Mouse (Mus musculus): Measurements from ENCODE around the gene Lyz2. TPM values are rescaled to one million over a fixed set of nuclear protein-coding genes. Genes with fewer than 3 reads are reported as not detected.
A peak's percentile ranks its signal among the peaks of the same experiment; 100 is the strongest.
"Not testable (repeated sequence)": the region's sequence is repeated elsewhere in the genome, so short reads cannot be mapped to it uniquely, and the experiment has no call there.

Gene Lyz2
- polyA plus RNA-seq, 1 experiment from 2014 or later: 69.7 TPM

DNA sequence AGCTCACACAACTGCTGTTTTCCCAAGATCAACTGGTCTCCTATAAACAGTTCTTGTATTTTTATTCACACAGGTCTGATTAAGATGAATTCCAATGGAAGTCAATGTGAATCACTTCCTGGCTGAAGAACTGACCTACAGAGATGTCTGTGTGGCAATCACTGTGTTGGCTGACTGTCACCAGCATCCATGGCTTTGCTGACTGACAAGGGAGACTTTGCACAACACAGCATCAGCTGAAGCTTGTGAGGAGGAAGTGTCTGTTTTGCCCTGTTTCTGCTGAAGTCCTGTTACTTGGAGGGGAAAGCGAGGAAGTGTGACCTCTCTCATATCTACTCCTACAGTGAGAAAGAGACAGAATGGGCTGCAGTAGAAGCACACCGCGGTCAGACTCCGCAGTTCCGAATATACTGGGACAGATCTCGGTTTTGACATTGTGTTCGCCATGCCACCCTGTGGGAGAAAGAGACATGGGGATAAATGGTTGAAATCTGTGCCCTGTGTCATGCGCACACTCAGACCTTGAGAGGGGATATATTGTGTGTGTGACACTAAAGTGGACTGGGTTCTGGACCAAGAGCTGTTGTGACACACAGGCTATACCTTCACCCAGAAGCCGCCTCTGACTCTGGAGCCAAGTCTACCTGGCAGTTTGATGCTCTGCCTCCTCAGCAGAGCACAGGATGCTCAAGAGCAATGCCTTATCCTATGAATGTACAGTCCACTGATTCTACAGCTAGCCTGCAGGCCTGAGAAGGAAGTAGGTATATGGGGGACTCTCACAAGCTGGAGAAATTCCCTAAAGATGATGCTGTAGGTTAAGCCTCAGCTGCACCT, 6.3 kb upstream of the Lyz2 start:
- no peak for ATAC-seq (replicated peaks; ENCODE audit: low FRiP score, low TSS enrichment, low read depth)
- H3K9ac ChIP-seq (ENCODE audit: low read length): no peak overlapping the region
- no peaks in the 10 kb centered on the region for H3K4me1 ChIP-seq (replicated peaks; ENCODE audit: control insufficient read depth, insufficient read depth, low read length)
- 94% methylated on average over 9 of the region's 9 CpGs for WGBS
- H3K4me3 ChIP-seq (ENCODE audit: low read depth, low read length): no peak overlapping the region
- no peaks in the 10 kb centered on the region for H3K36me3 ChIP-seq (ENCODE audit: control insufficient read depth, insufficient read depth, low read length)
- H3K27ac ChIP-seq (ENCODE audit: low read depth): no peak overlapping the region
- H3K27me3 ChIP-seq (replicated peaks; ENCODE audit: control insufficient read depth, insufficient read depth, low read length): no peaks in the 10 kb centered on the region
- no peak overlapping the region for H3K4me2 ChIP-seq (ENCODE audit: low read length)
- H3K9me3 ChIP-seq (ENCODE audit: control insufficient read depth, low read length): no peaks in the 10 kb centered on the region
- no peak for DNase-seq (ENCODE audit: low spot score)

DNA sequence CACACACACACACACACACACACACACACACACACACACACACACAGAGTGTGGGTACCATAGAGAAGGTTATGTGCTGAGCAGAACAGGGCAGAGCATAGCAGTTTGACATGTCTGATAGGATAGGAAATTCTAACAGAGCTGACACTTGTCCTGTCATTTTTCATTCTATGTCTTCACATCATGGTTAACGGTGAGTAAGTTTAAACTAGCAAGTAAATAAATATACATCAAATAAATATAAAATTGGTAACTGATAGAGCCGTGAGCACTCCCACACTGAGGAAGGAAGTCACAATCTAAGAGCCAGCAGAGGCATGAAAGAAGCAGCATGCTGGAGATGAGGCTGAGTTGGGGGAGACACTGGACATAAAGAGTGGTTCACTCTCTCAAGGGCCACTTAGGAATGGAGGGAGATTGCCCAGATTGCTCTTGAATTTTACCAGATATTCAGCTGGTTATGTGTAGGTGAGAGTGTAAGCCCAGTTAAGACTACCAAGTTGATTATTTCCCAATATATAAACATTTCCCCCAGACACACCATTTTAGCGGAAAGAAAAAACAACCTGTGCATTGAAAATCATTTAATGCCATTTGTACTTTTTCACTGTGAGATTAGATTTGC, 5.2 kb upstream of the Lyz2 start:
- Histone ChIP-seq H3K9me3 (ENCODE audit: control insufficient read depth, low read length) (no peaks in the 10 kb centered on the region), H3K27me3 (replicated peaks; ENCODE audit: control insufficient read depth, insufficient read depth, low read length) (no peaks in the 10 kb centered on the region), H3K9ac (ENCODE audit: low read length) (no peak overlapping the region), H3K4me3 (ENCODE audit: low read depth, low read length) (no peak overlapping the region), H3K27ac (ENCODE audit: low read depth) (no peak overlapping the region), H3K4me1 (replicated peaks; ENCODE audit: control insufficient read depth, insufficient read depth, low read length) (no peaks in the 10 kb centered on the region), H3K36me3 (ENCODE audit: control insufficient read depth, insufficient read depth, low read length) (no peaks in the 10 kb centered on the region), H3K4me2 (ENCODE audit: low read length) (no peak overlapping the region)
- WGBS: 72% methylated on average over 3 of the region's 3 CpGs
- ATAC-seq (replicated peaks; ENCODE audit: low FRiP score, low TSS enrichment, low read depth) (no peak), DNase-seq (ENCODE audit: low spot score) (no peak)

DNA sequence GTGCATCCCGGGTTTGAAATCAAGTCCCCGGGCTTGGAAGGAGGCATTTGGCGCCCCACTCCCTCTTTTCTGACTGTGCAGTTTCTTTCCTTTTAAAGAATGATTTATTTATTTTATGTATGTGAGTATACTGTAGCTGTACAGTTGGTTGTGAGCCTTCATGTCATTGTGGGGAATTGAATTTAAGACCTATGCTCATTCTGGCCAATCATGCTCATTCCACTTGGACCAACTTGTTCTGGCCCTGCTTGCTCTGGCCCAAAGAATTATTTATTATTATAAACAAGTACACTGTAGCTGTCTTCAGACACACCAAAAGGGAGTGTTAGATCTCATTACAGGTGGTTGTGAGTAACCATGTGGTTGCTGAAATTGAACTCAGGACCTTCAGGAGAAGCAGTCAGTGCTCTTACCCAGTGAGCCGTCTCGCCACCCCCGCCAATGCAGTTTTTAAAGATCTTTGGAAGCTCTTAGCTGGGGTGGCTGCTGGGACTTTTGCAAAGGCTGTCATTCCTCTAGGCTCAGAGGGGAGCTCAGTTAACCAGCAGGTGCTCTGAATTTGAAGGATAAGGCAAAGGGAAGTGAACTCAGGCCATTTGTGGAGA, 4.3 kb upstream of the Lyz2 start:
- Histone ChIP-seq H3K4me3 (ENCODE audit: low read depth, low read length) (no peak overlapping the region), H3K27ac (ENCODE audit: low read depth) (no peak overlapping the region), H3K9ac (ENCODE audit: low read length) (no peak overlapping the region), H3K4me2 (ENCODE audit: low read length) (no peak overlapping the region), H3K9me3 (ENCODE audit: control insufficient read depth, low read length) (no peaks in the 10 kb centered on the region), H3K4me1 (replicated peaks; ENCODE audit: control insufficient read depth, insufficient read depth, low read length) (no peaks in the 10 kb centered on the region; the same call in 1 of the 2 replicates), H3K27me3 (replicated peaks; ENCODE audit: control insufficient read depth, insufficient read depth, low read length) (no peaks in the 10 kb centered on the region), H3K36me3 (ENCODE audit: control insufficient read depth, insufficient read depth, low read length) (no peaks in the 10 kb centered on the region)
- WGBS: 87% methylated on average over 6 of the region's 6 CpGs
- ATAC-seq (replicated peaks; ENCODE audit: low FRiP score, low TSS enrichment, low read depth) (no peak), DNase-seq (ENCODE audit: low spot score) (no peak)

DNA sequence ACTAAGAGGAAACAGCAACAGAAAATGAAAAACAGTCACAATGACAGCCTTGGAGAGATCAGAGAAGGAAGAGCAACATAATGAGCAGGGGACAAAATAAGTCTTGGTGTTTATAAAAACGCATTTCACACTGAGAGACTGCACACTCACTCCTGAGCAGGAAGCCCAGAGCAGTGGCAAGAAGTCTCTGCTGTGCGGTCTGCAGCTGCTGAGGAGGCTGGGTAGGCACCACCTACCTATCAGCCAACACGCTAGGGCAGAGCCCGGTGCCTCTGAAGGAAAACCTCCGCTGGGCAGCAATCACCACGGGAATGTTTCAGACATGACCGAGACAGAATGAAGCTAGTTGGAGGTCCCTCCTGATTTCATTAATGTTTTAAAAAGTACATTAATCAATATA, 3.5 kb upstream of the Lyz2 start:
- H3K27ac ChIP-seq (ENCODE audit: low read depth); H3K9ac ChIP-seq (ENCODE audit: low read length); H3K4me3 ChIP-seq (ENCODE audit: low read depth, low read length); H3K36me3 ChIP-seq (ENCODE audit: control insufficient read depth, insufficient read depth, low read length); DNase-seq (ENCODE audit: low spot score); H3K4me1 ChIP-seq (replicated peaks; ENCODE audit: control insufficient read depth, insufficient read depth, low read length); H3K27me3 ChIP-seq (replicated peaks; ENCODE audit: control insufficient read depth, insufficient read depth, low read length); ATAC-seq (replicated peaks; ENCODE audit: low FRiP score, low TSS enrichment, low read depth); H3K9me3 ChIP-seq (ENCODE audit: control insufficient read depth, low read length); H3K4me2 ChIP-seq (ENCODE audit: low read length): not testable (repeated sequence)
- WGBS: 74% methylated on average over 3 of the region's 7 CpGs

DNA sequence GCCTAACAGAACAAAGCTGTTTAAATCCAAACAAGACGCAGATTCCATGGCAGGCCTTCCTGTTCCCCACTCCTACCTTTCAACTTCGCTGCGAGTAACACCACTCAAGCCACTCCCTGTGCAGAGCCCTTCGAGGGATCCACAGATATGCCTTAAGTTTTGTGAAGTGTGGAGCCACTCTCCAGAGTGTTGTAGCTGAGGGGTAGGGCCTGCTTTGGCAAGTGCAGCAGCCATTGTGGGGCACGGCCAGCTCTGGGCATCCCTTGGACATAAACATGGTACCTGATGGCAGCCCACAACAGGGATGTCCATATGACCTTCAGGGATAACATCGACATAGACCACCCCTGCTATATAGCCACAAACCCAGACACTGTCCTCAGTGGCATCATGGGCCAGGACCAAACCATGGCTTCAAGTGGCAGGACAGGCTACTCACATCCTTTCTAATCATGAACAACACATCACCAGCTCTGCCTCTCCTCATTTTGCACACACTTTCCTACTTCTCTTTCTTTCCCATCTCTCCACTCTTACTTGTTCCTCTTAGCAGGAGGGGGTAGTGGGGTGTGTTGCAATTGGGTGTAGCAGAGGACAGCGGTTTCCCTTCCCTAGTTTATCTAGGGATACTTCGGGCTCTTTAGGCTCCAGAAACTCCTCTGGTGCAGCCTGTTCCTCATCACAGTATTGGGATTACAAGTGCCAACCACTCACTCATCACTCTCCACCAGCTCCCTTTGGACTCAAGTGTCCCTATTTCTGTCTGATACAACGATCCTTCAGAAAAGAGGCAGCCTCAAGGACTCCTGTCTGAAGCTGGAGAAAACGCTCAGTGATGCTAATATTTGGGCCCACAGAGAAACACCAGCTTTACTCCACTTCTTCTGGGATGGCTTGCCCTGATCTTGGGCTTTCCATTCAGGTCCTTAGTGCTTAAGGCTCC, 2.7 kb upstream of the Lyz2 start:
- no peaks in the 10 kb centered on the region for H3K27me3 ChIP-seq (replicated peaks; ENCODE audit: control insufficient read depth, insufficient read depth, low read length)
- no peak overlapping the region for H3K27ac ChIP-seq (ENCODE audit: low read depth)
- DNase-seq (ENCODE audit: low spot score) (no peak), ATAC-seq (replicated peaks; ENCODE audit: low FRiP score, low TSS enrichment, low read depth) (no peak)
- no peak overlapping the region for H3K9ac ChIP-seq (ENCODE audit: low read length)
- H3K4me1 ChIP-seq (replicated peaks; ENCODE audit: control insufficient read depth, insufficient read depth, low read length): no peaks in the 10 kb centered on the region; the same call in 1 of the 2 replicates
- no peaks in the 10 kb centered on the region for H3K9me3 ChIP-seq (ENCODE audit: control insufficient read depth, low read length)
- H3K4me2 ChIP-seq (ENCODE audit: low read length): no peak overlapping the region
- no peaks in the 10 kb centered on the region for H3K36me3 ChIP-seq (ENCODE audit: control insufficient read depth, insufficient read depth, low read length)
- WGBS: 80% methylated on average over 10 of the region's 10 CpGs
- H3K4me3 ChIP-seq (ENCODE audit: low read depth, low read length): no peak overlapping the region

DNA sequence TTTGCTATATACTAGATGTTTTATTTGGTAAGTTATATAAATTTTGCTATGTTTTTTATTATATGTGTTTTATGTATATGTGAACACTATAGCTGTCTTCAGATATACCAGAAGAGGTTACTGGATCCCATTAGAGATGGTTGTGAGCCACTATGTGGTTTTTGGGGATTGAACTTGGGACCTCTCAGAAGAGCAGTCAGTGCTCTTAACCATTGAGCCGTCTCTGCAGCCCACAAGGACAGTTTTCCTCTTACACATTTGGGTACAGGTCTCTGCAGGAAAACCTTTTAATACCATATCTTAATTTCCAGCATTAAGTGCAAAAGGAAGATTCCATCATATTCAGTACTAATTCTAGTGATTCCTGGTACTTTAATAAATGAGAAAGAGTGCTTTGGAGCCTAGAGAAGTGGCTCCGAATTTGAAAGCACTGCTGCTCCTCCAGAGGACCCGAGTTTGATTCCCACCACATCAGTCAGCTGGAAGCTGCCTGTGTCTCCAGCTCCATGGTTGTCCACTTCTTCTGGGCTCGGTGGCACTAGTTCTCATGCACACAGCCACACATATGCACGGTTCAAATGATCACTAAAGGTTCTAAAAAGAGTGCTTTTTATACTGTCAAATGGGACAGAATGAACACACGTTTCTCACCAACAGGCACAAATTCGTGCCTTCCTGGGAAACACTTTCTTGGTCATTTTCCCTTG, 1.9 kb upstream of the Lyz2 start:
- Histone ChIP-seq H3K27ac (ENCODE audit: low read depth) (no peak overlapping the region), H3K4me3 (ENCODE audit: low read depth, low read length) (no peak overlapping the region), H3K36me3 (ENCODE audit: control insufficient read depth, insufficient read depth, low read length) (no peaks in the 10 kb centered on the region), H3K27me3 (replicated peaks; ENCODE audit: control insufficient read depth, insufficient read depth, low read length) (no peaks in the 10 kb centered on the region), H3K4me1 (replicated peaks; ENCODE audit: control insufficient read depth, insufficient read depth, low read length) (no peaks in the 10 kb centered on the region; the same call in 1 of the 2 replicates), H3K9ac (ENCODE audit: low read length) (no peak overlapping the region), H3K4me2 (ENCODE audit: low read length) (no peak overlapping the region), H3K9me3 (ENCODE audit: control insufficient read depth, low read length) (no peaks in the 10 kb centered on the region)
- DNase-seq (ENCODE audit: low spot score) (no peak), ATAC-seq (replicated peaks; ENCODE audit: low FRiP score, low TSS enrichment, low read depth) (no peak)
- 81% methylated on average over 7 of the region's 7 CpGs for WGBS

DNA sequence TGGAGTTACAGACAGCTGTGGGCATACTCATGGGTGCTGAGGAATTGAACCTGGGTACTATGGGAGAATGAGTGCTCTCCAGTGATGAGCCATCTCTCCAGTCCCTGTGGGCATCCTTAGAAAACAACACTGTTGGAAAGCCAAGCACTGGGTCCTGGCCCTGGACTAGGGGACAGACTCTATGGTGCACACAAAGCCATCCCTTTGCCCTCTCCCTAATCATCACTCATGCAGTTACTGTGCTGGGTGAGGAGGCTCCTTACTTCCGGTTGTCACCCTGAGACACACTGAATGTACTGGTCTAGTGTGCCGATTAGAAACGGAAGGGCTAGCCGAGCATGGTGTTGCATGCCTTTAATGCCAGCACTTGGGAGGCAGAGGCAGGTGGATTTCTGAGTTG, 1.1 kb upstream of the Lyz2 start:
- 76% methylated on average over 4 of the region's 4 CpGs for WGBS
- not testable (repeated sequence) for H3K9ac ChIP-seq (ENCODE audit: low read length); H3K27ac ChIP-seq (ENCODE audit: low read depth); DNase-seq (ENCODE audit: low spot score); H3K4me3 ChIP-seq (ENCODE audit: low read depth, low read length); H3K9me3 ChIP-seq (ENCODE audit: control insufficient read depth, low read length); H3K27me3 ChIP-seq (replicated peaks; ENCODE audit: control insufficient read depth, insufficient read depth, low read length); ATAC-seq (replicated peaks; ENCODE audit: low FRiP score, low TSS enrichment, low read depth); H3K4me1 ChIP-seq (replicated peaks; ENCODE audit: control insufficient read depth, insufficient read depth, low read length); H3K36me3 ChIP-seq (ENCODE audit: control insufficient read depth, insufficient read depth, low read length); H3K4me2 ChIP-seq (ENCODE audit: low read length)

DNA sequence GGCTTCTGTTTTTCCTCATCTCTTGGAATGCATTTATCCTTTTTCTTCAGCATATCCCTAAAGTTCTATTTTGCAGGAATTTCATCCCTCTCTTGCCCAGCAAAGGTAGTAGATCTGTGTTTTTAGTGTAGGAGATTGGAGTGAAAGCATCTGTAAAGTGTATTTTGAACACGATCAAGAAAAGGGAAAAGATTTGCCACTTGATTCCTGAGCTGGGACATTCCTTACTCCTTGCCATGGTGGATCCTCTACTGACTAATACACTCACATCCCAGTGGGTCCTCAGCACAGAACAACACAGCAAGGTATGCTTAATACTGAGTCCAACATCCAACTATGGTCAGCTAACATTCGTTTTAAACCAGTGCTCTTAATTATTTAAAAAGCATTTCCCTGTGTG, 430 bp upstream of the Lyz2 start:
- no peaks in the 10 kb centered on the region for H3K9me3 ChIP-seq (ENCODE audit: control insufficient read depth, low read length)
- 63% methylated on average over 2 of the region's 2 CpGs for WGBS
- peak overlapping the region; percentile 63 for H3K27ac ChIP-seq (ENCODE audit: low read depth)

More for the DNA sequence above, 430 bp upstream of the Lyz2 start:
- no peak overlapping the region for H3K4me3 ChIP-seq (ENCODE audit: low read depth, low read length)
- H3K36me3 ChIP-seq (ENCODE audit: control insufficient read depth, insufficient read depth, low read length): no peaks in the 10 kb centered on the region
- no peaks in the 10 kb centered on the region; the same call in 1 of the 2 replicates for H3K4me1 ChIP-seq (replicated peaks; ENCODE audit: control insufficient read depth, insufficient read depth, low read length)
- no peak overlapping the region for H3K9ac ChIP-seq (ENCODE audit: low read length)
- DNase-seq (ENCODE audit: low spot score) (no peak), ATAC-seq (replicated peaks; ENCODE audit: low FRiP score, low TSS enrichment, low read depth) (no peak)
- 0 out of 2 replicates have a peak overlapping the region, but pooled peaks have one; percentile 14 for H3K4me2 ChIP-seq (ENCODE audit: low read length)
- H3K27me3 ChIP-seq (replicated peaks; ENCODE audit: control insufficient read depth, insufficient read depth, low read length): no peaks in the 10 kb centered on the region

Data from intestine, embryonic 14.5 days (tissue).